Mouse (Mus musculus): Measurements from ENCODE around the gene Ccdc84.

- TF ChIP-seq CTCF (IDR thresholded peaks at IDR 0.05; ENCODE audit: control insufficient read depth, insufficient read depth, insufficient replicate concordance, low read depth, low read length) (no peak), POLR2A (IDR thresholded peaks at IDR 0.05; ENCODE audit: control insufficient read depth, low read depth, low read length) (no peak)
Observed at GRCm38 (mm10) chr9:44373386-44373785, 45.0 kb downstream of the Ccdc84 start.

Measured in testis, adult 2 months (tissue).